Mouse (Mus musculus): ENCODE results near the gene Rftn1. TPM values are rescaled to one million over a fixed set of nuclear protein-coding genes. Genes with fewer than 3 reads are reported as not detected.

Rftn1 gene
- polyA plus RNA-seq, 1 experiment from 2014 or later, result 13.9 TPM

Other genes with a start within 250 kb of the Rftn1 start
- gene Dazl, start 103.0 kb upstream of the Rftn1 start, polyA plus RNA-seq (2015; fragmentation: Nextera tagmentation; extraction: Ambion mirVana), result 0.19 and 0.33 TPM in 2 replicates

Measured in kidney, embryonic 16.5 days (tissue).